Mouse (Mus musculus): ENCODE data around the gene Arhgef3. TPM values are rescaled to one million over a fixed set of nuclear protein-coding genes. Genes with fewer than 3 reads are reported as not detected.

Arhgef3 gene
- polyA plus RNA-seq, 1 experiment from 2014 or later, result 26.6 TPM

- Histone ChIP-seq H3K9ac (replicated peaks) (no peak overlapping the region), H3K4me3 (replicated peaks) (no peak overlapping the region), H3K4me1 (replicated peaks) (no peaks in the 10 kb centered on the region), H3K36me3 (peaks cover 61% of the 10 kb centered on the region), H3K27ac (no peak overlapping the region), H3K9me3 (no peaks in the 10 kb centered on the region), H3K27me3 (no peaks in the 10 kb centered on the region), H3K4me2 (no peak overlapping the region)
- WGBS, result 81% methylated on average over 12 of the region's 12 CpGs
- ATAC-seq (ENCODE audit: insufficient number of reproducible peaks, insufficient read depth, low FRiP score, low TSS enrichment, low read depth), result no peak
Measured at GRCm38 (mm10) chr14:27401717-27402278, 287.1 kb downstream of the Arhgef3 start.

DNA sequence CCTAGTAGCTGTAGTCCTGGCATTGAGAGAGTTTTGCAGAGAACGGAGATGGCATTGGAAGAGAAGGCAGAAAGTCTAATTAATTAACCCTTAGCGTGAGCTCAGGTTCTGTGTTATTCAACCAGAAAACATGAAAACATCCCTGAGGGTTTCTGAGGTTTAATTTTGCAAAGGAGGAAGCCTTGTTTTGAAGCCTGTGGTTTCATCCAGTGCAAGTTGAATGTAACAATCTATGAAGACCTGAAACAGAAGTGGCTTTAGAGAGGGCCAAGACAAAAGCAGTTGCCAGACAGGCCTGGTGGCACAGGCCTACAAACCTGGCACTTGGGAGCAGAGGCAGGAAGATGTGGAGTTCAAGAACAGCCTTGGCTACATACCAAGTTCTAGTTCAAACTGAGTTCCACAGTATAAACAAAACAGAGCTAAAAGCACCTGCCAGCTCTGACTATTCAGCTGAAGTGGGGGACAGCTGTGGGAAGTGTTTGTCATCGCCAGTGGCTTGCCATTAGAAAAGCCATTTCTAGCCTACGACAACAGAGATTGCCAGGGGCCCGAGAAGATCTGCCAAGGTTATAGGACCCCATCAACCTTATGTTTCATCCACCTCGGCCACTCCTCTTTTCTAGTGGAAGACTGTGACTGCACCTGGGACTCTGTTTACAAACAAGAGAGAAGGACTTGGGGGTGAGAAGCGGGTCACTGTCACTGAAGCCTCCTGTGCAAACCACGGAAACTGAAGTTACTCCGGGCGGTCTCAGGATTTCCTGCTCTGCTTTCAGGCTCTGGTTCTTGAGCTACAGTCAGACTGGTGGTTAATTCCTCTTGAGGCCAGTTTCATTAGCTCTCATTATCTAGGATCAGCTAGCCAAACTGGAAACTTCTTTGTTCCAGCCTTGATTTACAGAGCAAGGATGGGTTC, 287.9 kb downstream of the Arhgef3 start:
- H3K9me3 ChIP-seq, result no peaks in the 10 kb centered on the region
- ATAC-seq (ENCODE audit: insufficient number of reproducible peaks, insufficient read depth, low FRiP score, low TSS enrichment, low read depth), result no peak
- H3K4me3 ChIP-seq (replicated peaks), result no peak overlapping the region
- H3K4me2 ChIP-seq, result no peak overlapping the region
- WGBS, result 79% methylated on average over 10 of the region's 10 CpGs
- no peak overlapping the region for H3K9ac ChIP-seq (replicated peaks)
- H3K36me3 ChIP-seq, result peaks cover 56% of the 10 kb centered on the region
- H3K27me3 ChIP-seq, result no peaks in the 10 kb centered on the region
- H3K4me1 ChIP-seq (replicated peaks), result no peaks in the 10 kb centered on the region
- H3K27ac ChIP-seq, result no peak overlapping the region

DNA sequence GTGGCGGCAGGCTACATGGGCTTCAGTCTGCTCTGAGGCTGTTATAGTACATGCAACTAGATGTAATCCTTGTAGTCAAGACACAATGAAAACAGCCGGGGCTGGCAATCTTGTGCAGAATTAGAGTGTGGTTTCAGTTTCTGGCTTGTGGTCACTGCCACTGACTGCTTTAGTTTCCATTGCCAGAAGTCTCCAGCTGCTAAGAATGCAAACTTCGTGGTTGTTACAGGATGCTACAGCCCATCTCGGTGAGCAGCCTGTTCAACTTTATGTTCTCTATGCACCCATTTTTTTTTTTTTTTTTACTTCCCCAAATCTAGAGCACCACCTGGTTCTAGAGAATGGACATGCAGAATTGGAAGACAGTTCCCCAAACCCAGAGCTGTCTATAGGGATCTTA, 290.8 kb downstream of the Arhgef3 start:
- Histone ChIP-seq H3K27me3 (no peaks in the 10 kb centered on the region), H3K9ac (replicated peaks) (no peak overlapping the region), H3K4me1 (replicated peaks) (no peaks in the 10 kb centered on the region), H3K27ac (no peak overlapping the region), H3K4me2 (no peak overlapping the region), H3K36me3 (peaks cover 30% of the 10 kb centered on the region), H3K4me3 (replicated peaks) (no peak overlapping the region), H3K9me3 (peaks cover 6% of the 10 kb centered on the region; the same call in 1 of the 2 replicates)
- ATAC-seq (ENCODE audit: insufficient number of reproducible peaks, insufficient read depth, low FRiP score, low TSS enrichment, low read depth), result no peak
- WGBS, result 92% methylated on average over 4 of the region's 4 CpGs

DNA sequence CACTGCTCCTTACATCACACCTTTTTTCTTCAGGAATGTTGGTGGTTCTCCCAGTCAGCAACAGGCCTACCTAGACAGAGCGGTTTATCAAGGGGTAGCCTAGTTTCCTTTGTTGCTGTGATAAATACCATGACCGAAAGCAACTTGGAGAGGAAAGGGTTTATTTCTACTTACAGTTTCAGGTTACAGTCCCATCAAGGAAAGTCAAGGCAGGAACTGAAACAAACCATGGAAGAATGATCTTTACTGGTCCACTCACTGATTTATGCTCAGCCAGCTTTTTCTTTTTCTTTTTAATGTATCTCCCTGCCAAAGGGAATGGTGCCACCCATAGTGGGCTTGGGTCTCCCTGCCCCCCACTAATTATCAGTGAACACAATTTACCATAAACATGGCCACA, 291.2 kb downstream of the Arhgef3 start:
- Histone ChIP-seq H3K36me3 (peaks cover 29% of the 10 kb centered on the region), H3K4me3 (replicated peaks) (no peak overlapping the region), H3K4me1 (replicated peaks) (no peaks in the 10 kb centered on the region), H3K4me2 (no peak overlapping the region), H3K27me3 (no peaks in the 10 kb centered on the region), H3K9me3 (peaks cover 6% of the 10 kb centered on the region; the same call in 1 of the 2 replicates), H3K9ac (replicated peaks) (no peak overlapping the region), H3K27ac (no peak overlapping the region)
- no peak for ATAC-seq (ENCODE audit: insufficient number of reproducible peaks, insufficient read depth, low FRiP score, low TSS enrichment, low read depth)
- 87% methylated on average over 2 of the region's 2 CpGs for WGBS

DNA sequence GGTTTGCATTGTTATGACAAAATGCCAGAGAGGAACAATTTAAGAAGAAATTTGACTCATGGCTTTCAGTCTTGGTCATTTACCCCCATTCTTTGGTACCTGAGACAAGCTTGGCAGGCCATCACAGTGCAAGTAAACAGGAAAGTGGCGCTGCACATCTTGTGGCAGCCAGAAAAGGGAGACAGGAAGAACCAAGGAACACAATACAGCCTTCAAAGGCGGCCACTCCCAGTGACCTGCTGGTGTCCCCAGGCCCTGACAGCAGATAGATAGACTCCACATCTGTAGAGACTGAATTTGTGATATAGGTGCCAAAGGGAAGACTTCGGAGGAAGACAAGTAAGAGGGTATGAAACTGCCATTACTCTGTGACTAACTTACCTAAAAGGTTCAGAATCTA, 293.5 kb downstream of the Arhgef3 start:
- Histone ChIP-seq H3K27ac (no peak overlapping the region), H3K4me3 (replicated peaks) (no peak overlapping the region), H3K4me1 (replicated peaks) (peaks cover 5% of the 10 kb centered on the region; the same call in 1 of the 2 replicates), H3K27me3 (no peaks in the 10 kb centered on the region), H3K9me3 (peaks cover 6% of the 10 kb centered on the region; the same call in 1 of the 2 replicates), H3K36me3 (peaks cover 15% of the 10 kb centered on the region; the same call in 1 of the 2 replicates), H3K4me2 (no peak overlapping the region), H3K9ac (replicated peaks) (no peak overlapping the region)
- no peak for ATAC-seq (ENCODE audit: insufficient number of reproducible peaks, insufficient read depth, low FRiP score, low TSS enrichment, low read depth)
- 96% methylated on average over 3 of the region's 3 CpGs for whole genome bisulfite sequencing

GRCm38 (mm10) chr14:27409662-27410061, 295.0 kb downstream of the Arhgef3 start:
- WGBS, result 90% methylated on average over 3 of the region's 3 CpGs
- no peak overlapping the region for H3K27ac ChIP-seq

GRCm38 (mm10) chr14:27411492-27411891, 296.8 kb downstream of the Arhgef3 start:
- H3K4me3 ChIP-seq (replicated peaks), result no peak overlapping the region
- no peak overlapping the region for H3K4me2 ChIP-seq
- H3K9ac ChIP-seq (replicated peaks), result no peak overlapping the region
- WGBS, result 87% methylated on average over 7 of the region's 7 CpGs
- ATAC-seq (ENCODE audit: insufficient number of reproducible peaks, insufficient read depth, low FRiP score, low TSS enrichment, low read depth), result no peak
- H3K9me3 ChIP-seq, result peaks cover 6% of the 10 kb centered on the region; the same call in 1 of the 2 replicates
- peaks cover 5% of the 10 kb centered on the region; the same call in 1 of the 2 replicates for H3K4me1 ChIP-seq (replicated peaks)
- H3K27me3 ChIP-seq, result no peaks in the 10 kb centered on the region
- H3K27ac ChIP-seq, result no peak overlapping the region
- H3K36me3 ChIP-seq, result no peaks in the 10 kb centered on the region

More at GRCm38 (mm10) chr14:27409662-27410061, 295.0 kb downstream of the Arhgef3 start:
- no peak overlapping the region for H3K4me2 ChIP-seq
- no peak for ATAC-seq (ENCODE audit: insufficient number of reproducible peaks, insufficient read depth, low FRiP score, low TSS enrichment, low read depth)
- H3K4me1 ChIP-seq (replicated peaks), result peaks cover 5% of the 10 kb centered on the region; the same call in 1 of the 2 replicates
- H3K9ac ChIP-seq (replicated peaks), result no peak overlapping the region
- no peak overlapping the region for H3K4me3 ChIP-seq (replicated peaks)
- no peaks in the 10 kb centered on the region for H3K27me3 ChIP-seq
- peaks cover 6% of the 10 kb centered on the region; the same call in 1 of the 2 replicates for H3K9me3 ChIP-seq
- 0 out of 2 replicates have a peak, but pooled peaks cover 2% of the 10 kb centered on the region for H3K36me3 ChIP-seq

- Histone ChIP-seq H3K4me1 (replicated peaks) (peaks cover 5% of the 10 kb centered on the region; the same call in 1 of the 2 replicates), H3K4me3 (replicated peaks) (no peak overlapping the region), H3K27me3 (no peaks in the 10 kb centered on the region), H3K27ac (no peak overlapping the region), H3K9me3 (peaks cover 6% of the 10 kb centered on the region; the same call in 1 of the 2 replicates), H3K4me2 (no peak overlapping the region), H3K9ac (replicated peaks) (no peak overlapping the region), H3K36me3 (no peaks in the 10 kb centered on the region)
- WGBS, result 80% methylated on average over 8 of the region's 8 CpGs
- no peak for ATAC-seq (ENCODE audit: insufficient number of reproducible peaks, insufficient read depth, low FRiP score, low TSS enrichment, low read depth)
Measured at GRCm38 (mm10) chr14:27412699-27413098, 298.0 kb downstream of the Arhgef3 start.

GRCm38 (mm10) chr14:27413961-27414360, 299.3 kb downstream of the Arhgef3 start:
- ATAC-seq (ENCODE audit: insufficient number of reproducible peaks, insufficient read depth, low FRiP score, low TSS enrichment, low read depth), result no peak; the same call in 1 of the 2 replicates
- Histone ChIP-seq H3K9me3 (peaks cover 9% of the 10 kb centered on the region; the same call in 1 of the 2 replicates), H3K27me3 (no peaks in the 10 kb centered on the region), H3K36me3 (no peaks in the 10 kb centered on the region), H3K27ac (no peak overlapping the region), H3K4me3 (replicated peaks) (no peak overlapping the region), H3K4me2 (no peak overlapping the region), H3K4me1 (replicated peaks) (peaks cover 5% of the 10 kb centered on the region; the same call in 1 of the 2 replicates), H3K9ac (replicated peaks) (no peak overlapping the region)
- WGBS, result 44% methylated on average over 4 of the region's 4 CpGs

- no peaks in the 10 kb centered on the region for H3K36me3 ChIP-seq
- no peak overlapping the region for H3K27ac ChIP-seq
- peaks cover 14% of the 10 kb centered on the region; the same call in 1 of the 2 replicates for H3K9me3 ChIP-seq
- ATAC-seq (ENCODE audit: insufficient number of reproducible peaks, insufficient read depth, low FRiP score, low TSS enrichment, low read depth), result no peak
- 63% methylated on average over 3 of the region's 3 CpGs for WGBS
- H3K4me2 ChIP-seq, result no peak overlapping the region
- no peak overlapping the region for H3K4me3 ChIP-seq (replicated peaks)
- no peak overlapping the region for H3K9ac ChIP-seq (replicated peaks)
- no peaks in the 10 kb centered on the region for H3K4me1 ChIP-seq (replicated peaks)
- H3K27me3 ChIP-seq, result no peaks in the 10 kb centered on the region
Measured at GRCm38 (mm10) chr14:27420816-27421215, 306.1 kb downstream of the Arhgef3 start.

DNA sequence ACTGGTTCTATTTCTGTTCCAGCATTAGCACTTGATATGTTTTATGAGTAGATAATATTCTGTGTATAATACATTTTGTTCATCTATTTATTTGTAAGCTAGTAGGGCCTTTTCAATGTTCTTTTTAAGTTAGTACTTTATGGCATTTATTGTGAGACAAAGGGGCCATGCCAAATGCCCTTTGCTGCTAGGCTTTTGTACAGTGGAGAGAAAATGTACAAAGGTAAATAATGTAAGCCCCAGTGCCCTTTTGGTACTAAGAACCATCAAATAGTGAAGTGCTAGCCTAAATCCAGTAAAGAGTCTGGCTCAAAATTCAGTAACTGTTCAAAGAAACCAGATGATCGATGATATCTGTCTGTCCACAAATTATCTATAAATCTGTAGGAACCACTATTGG, 307.6 kb downstream of the Arhgef3 start:
- no peaks in the 10 kb centered on the region for H3K4me1 ChIP-seq (replicated peaks)
- H3K36me3 ChIP-seq, result no peaks in the 10 kb centered on the region
- whole genome bisulfite sequencing, result 94% methylated on average over 1 of the region's 1 CpGs
- no peak overlapping the region for H3K9ac ChIP-seq (replicated peaks)
- H3K4me2 ChIP-seq, result no peak overlapping the region
- H3K4me3 ChIP-seq (replicated peaks), result no peak overlapping the region
- H3K27ac ChIP-seq, result no peak overlapping the region
- ATAC-seq (ENCODE audit: insufficient number of reproducible peaks, insufficient read depth, low FRiP score, low TSS enrichment, low read depth), result no peak
- peaks cover 15% of the 10 kb centered on the region; the same call in 1 of the 2 replicates for H3K9me3 ChIP-seq
- H3K27me3 ChIP-seq, result no peaks in the 10 kb centered on the region

Data from limb, embryonic 12.5 days (tissue).